Mouse (Mus musculus) lung, embryonic 16.5 days (tissue): ENCODE results near the gene Bpnt1. TPM values are rescaled to one million over a fixed set of nuclear protein-coding genes. Genes with fewer than 3 reads are reported as not detected.

ENCODE experiments used
- ATAC-seq: fragments of 200-750 bp; cut with Nextera tagmentation; 2 replicates; pipeline ENCODE4 v1.8.0; 2017; ENCODE audit warnings: low read depth, mild to moderate bottlenecking, moderate library complexity
- H3K27ac ChIP-seq: fragments of 300-500 bp; sonication (generic); 2 replicates; pipeline ENCODE4 v1.5.1; 2014; ENCODE audit warnings: mild to moderate bottlenecking, control low read depth, low read length
- H3K27me3 ChIP-seq: fragments of 300-500 bp; sonication (generic); 2 replicates; pipeline ENCODE4 v1.6.1; 2014; ENCODE audit warnings: low read depth, low read length, mixed read lengths; ENCODE audit not compliant: control insufficient read depth, insufficient read depth
- H3K36me3 ChIP-seq: fragments of 300-500 bp; sonication (generic); 2 replicates; pipeline ENCODE4 v1.6.1; 2014; ENCODE audit warnings: low read length; ENCODE audit not compliant: control insufficient read depth, insufficient read depth
- H3K4me1 ChIP-seq: fragments of 300-500 bp; sonication (generic); replicated peaks from 2 replicates; pipeline ENCODE4 v1.6.1; 2014; ENCODE audit warnings: low read length, mixed read lengths; ENCODE audit not compliant: control insufficient read depth, insufficient read depth
- H3K4me2 ChIP-seq: fragments of 300-500 bp; sonication (generic); 2 replicates; pipeline ENCODE4 v1.6.1; 2014; ENCODE audit warnings: low read depth, low read length, control low read depth
- H3K4me3 ChIP-seq: fragments of 300-500 bp; sonication (generic); 2 replicates; pipeline ENCODE4 v1.5.1; 2014; ENCODE audit warnings: mild to moderate bottlenecking, low read length, control low read depth
- H3K9ac ChIP-seq: fragments of 300-500 bp; sonication (generic); 2 replicates; pipeline ENCODE4 v1.6.1; 2014; ENCODE audit warnings: low read length, control low read depth
- H3K9me3 ChIP-seq: fragments of 300-500 bp; sonication (generic); 2 replicates; pipeline ENCODE4 v1.6.1; 2016; ENCODE audit warnings: low read length; ENCODE audit not compliant: control insufficient read depth
- WGBS: fragments of 180-500 bp; shearing (Covaris S2); extraction: QIAGEN DNeasy Blood & Tissue Kit; methylation state at CpG from one replicate; pipeline ENCODE4 v1.1.7; 2014; 5-methylcytosine and 5-hydroxymethylcytosine counted together
- microRNA counts: library from miRNA; unstranded; fragments of <30 nt; microRNA quantifications from one replicate; lab custom pipeline; 2016
- microRNA-seq: library from miRNA; unstranded; fragments of <30 nt; microRNA quantifications from one replicate; pipeline ENCODE4, GENCODE M21; 2016
- polyA plus RNA-seq: library from polyadenylated mRNA; unstranded; fragments of >200 nt; fragmentation: Nextera tagmentation; extraction: Ambion mirVana; gene quantifications from 2 replicates; pipeline ENCODE4 v1.2.1, GENCODE M21; 2015

The Bpnt1 gene
- polyA plus RNA-seq, 1 experiment from 2014 or later = 30.5 TPM

DNA sequence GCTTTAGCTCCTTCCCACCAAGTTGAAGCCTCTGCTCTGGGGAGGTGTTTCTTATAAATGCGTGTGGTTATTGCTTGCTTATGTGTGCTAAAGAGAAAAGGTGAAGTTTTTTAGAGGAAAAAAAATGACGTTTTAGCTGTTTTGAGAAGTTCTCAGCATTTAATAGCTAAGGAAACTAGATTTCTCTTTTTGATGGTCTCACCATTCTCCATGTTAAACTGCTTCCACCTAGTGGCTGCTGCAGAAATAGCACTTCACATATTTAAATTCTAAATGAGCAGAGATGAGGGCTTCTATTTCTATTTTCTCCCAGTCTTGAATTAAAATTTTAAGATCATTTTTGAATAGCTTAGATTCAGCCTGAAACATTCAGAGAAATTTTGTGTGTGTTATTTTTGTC lies 72.1 kb downstream of the Bpnt1 start:
- WGBS = 30% methylated on average over 2 of the region's 2 CpGs
- H3K27me3 ChIP-seq = no peaks in the 10 kb centered on the region
- no peak overlapping the region for H3K4me2 ChIP-seq
- H3K27ac ChIP-seq = no peak overlapping the region
- peaks cover 41% of the 10 kb centered on the region for H3K36me3 ChIP-seq
- no peak overlapping the region for H3K9ac ChIP-seq
- no peak for ATAC-seq
- no peaks in the 10 kb centered on the region for H3K9me3 ChIP-seq
- no peaks in the 10 kb centered on the region for H3K4me1 ChIP-seq
- H3K4me3 ChIP-seq = no peak overlapping the region

DNA sequence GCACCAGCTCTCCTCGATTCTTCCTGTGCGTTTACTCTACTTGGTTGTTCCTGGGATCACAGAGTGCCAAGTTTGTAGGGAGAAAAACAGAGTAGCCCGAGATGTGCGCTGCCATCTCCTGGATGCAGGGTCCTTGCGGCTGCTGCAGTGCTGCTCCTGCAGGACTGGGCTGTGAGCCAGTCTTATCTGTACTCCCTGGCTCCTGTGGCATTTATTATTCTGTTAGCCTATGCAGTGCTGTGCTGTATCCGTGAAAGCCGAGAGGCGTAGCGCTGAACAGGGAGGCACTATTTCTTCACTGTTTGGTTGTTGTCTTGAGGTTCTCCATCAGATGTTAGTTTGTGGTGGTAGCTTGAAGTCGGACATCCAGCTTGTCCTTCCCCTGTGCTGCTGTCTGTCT lies 74.0 kb downstream of the Bpnt1 start:
- WGBS = 84% methylated on average over 10 of the region's 10 CpGs
- no peak overlapping the region for H3K9ac ChIP-seq
- no peak overlapping the region for H3K4me3 ChIP-seq
- H3K9me3 ChIP-seq = no peaks in the 10 kb centered on the region
- no peak for ATAC-seq
- no peak overlapping the region for H3K27ac ChIP-seq
- H3K27me3 ChIP-seq = no peaks in the 10 kb centered on the region
- no peak overlapping the region for H3K4me2 ChIP-seq
- no peaks in the 10 kb centered on the region for H3K4me1 ChIP-seq
- H3K36me3 ChIP-seq = peaks cover 36% of the 10 kb centered on the region

MicroRNAs within 50 kb of the gene (microRNA counts, 519-probe panel; counts per million panel counts)
- 2,519 counts per million, percentile 44 among the panel's probes with 10 or more counts for microRNA mmu-miR-194 (lab: Ali Mortazavi, UCI)

Small RNA genes lying within 50 kb of the gene (microRNA-seq; reads per million reads assigned to microRNA genes)
- gene Mir194-1 (2.2 reads per million, percentile 4 among the genes with 10 or more reads in this experiment), gene Mir215 (12.6 reads per million, percentile 27 among the genes with 10 or more reads in this experiment)

Other genes with a start within 250 kb of the Bpnt1 start
- gene Rab3gap2, start 128.0 kb upstream of the Bpnt1 start, polyA plus RNA-seq = 20.1 and 20.4 TPM in 2 replicates
- gene Iars2, start 2.8 kb upstream of the Bpnt1 start, polyA plus RNA-seq = 26.4 and 27.3 TPM in 2 replicates
- gene Eprs, start 30.9 kb downstream of the Bpnt1 start, polyA plus RNA-seq = 112 and 123 TPM in 2 replicates
- 0.19 TPM in 1 of 2 replicates, not detected in the other for gene Slc30a10, start 122.7 kb downstream of the Bpnt1 start, polyA plus RNA-seq